ENCODE assay signal across 29 mouse cellular contexts in genomic region chr2:28435401-28435800, GRCm38 (mm10). TPM values are rescaled to one million over a fixed set of nuclear protein-coding genes. Genes with fewer than 3 reads are reported as not detected.
DNase-seq lines count a peak whose midpoint lies in the region; TF ChIP-seq lines count a peak whose summit lies in the region.
"Had no signal": no experiment of that assay in that cellular context is flagged by ENCODE, and none has a peak within 500 bp of the region (broad histone marks: within the 10 kb centered on the region; RNA-seq: fewer than 3 reads in every experiment).

No protein-coding gene starts in this region.

- no peak for TF ChIP-seq POLR2A in bone marrow macrophage, adult 2 months (IDR thresholded peaks at IDR 0.05; ENCODE audit: borderline replicate concordance, low read depth, low read length)

- intact Hi-C loops in left cerebral cortex, postnatal 10 days (cut with DNase I), result no loop called here

- H3K4me1 ChIP-seq in bone marrow macrophage, adult 2 months (ENCODE audit: control insufficient read depth, insufficient read depth, low read length), result peaks cover 28% of the 10 kb centered on the region
- H3K4me1 ChIP-seq: forebrain, embryonic 13.5 days; hindbrain, embryonic 15.5 days had no signal

- no peak overlapping the region for H3K4me3 ChIP-seq in bone marrow macrophage, adult 2 months (ENCODE audit: insufficient read depth, low read length)
- H3K4me3 ChIP-seq: embryonic facial prominence, embryonic 10.5 days; embryonic facial prominence, embryonic 13.5 days; erythroblast, embryonic 14.5 days; forebrain, embryonic 13.5 days; hindbrain, embryonic 12.5 days; hindbrain, embryonic 15.5 days had no signal

- no peak for TF ChIP-seq CTCF in bone marrow macrophage, adult 2 months (IDR thresholded peaks at IDR 0.05; ENCODE audit: low read depth, low read length)

- DNase-seq in gastrocnemius, adult 18-20 months (ENCODE audit: low spot score), result peak; percentile 14
- DNase-seq in gastrocnemius, adult 8-10 months (ENCODE audit: low spot score in 2 of 2), result no peak
- peak; percentile 28 to 45 for DNase-seq in left cerebral cortex, postnatal 10 days (ENCODE audit: extremely low spot score in 1 of 2, low spot score in 2 of 2)
- DNase-seq in left cerebral cortex, adult 11 months (ENCODE audit: low spot score), result no peak
- DNase-seq in brain, adult 2 months (ENCODE audit: low read depth, low spot score), result peak; percentile 64
- DNase-seq in right cerebral cortex, postnatal 4 days, result no peak
- no peak for DNase-seq in thymus, postnatal 10 days (ENCODE audit: low spot score in 2 of 2)
- DNase-seq: adrenal gland, adult 2 months; adrenal gland, postnatal 25 days; cerebellum, adult 11 months; cerebellum, adult 2 months; cerebellum, adult 9-11 months; cerebellum, postnatal 25 days; embryo, embryonic 11 days; gastrocnemius, postnatal 14 days; heart, adult 11 months had no signal

- peak overlapping the region; percentile 10; the same call in 1 of the 2 replicates for H3K27ac ChIP-seq in bone marrow macrophage, adult 2 months (ENCODE audit: insufficient read depth, low read depth, low read length)
- H3K27ac ChIP-seq: embryonic facial prominence, embryonic 10.5 days; embryonic facial prominence, embryonic 13.5 days; forebrain, embryonic 13.5 days; hindbrain, embryonic 12.5 days; hindbrain, embryonic 15.5 days had no signal

RNA-seq across cellular contexts. Expression of gene Ppp1r26, which starts 11.2 kb away (rescaled TPM):
- 1 to 10 TPM; 2.4 to 3.0 TPM for total RNA-seq in gastrocnemius, adult 18-20 months (2021)
- 1 to 10 TPM; 2.5 to 3.4 (median 3.0) TPM for total RNA-seq in gastrocnemius, adult 8-10 months (2022)
- total RNA-seq in left cerebral cortex, postnatal 10 days (2021), result 10 to 100 TPM; 26.9 to 27.3 TPM
- 0.40 and 0.60 TPM in 2 replicates for polyA plus RNA-seq in bone marrow macrophage, adult 2 months (2012; ENCODE audit: insufficient read depth, insufficient read length, missing spikeins)
- total RNA-seq: MEL had no signal
- polyA plus RNA-seq: CD4-positive, CD25-positive, alpha-beta regulatory T cell, adult 4 months; erythroblast, embryonic 14.5 days had no signal

RNA-seq across cellular contexts. Expression of gene 1700007K13Rik, which starts 30.7 kb away (rescaled TPM):
- total RNA-seq in gastrocnemius, adult 18-20 months (2021), result not detected
- not detected for total RNA-seq in gastrocnemius, adult 8-10 months (2022)
- 1 to 10 TPM; 3.2 to 3.5 TPM for total RNA-seq in left cerebral cortex, postnatal 10 days (2021)
- polyA plus RNA-seq in bone marrow macrophage, adult 2 months (2012; ENCODE audit: insufficient read depth, insufficient read length, missing spikeins), result not detected in 2 replicates
- total RNA-seq: common myeloid progenitor, adult 5-6 weeks; heart, postnatal 25 days; hematopoietic stem cell, adult 5-6 weeks; MEL had no signal
- polyA plus RNA-seq: adrenal gland, adult 2 months; CD4-positive, CD25-positive, alpha-beta regulatory T cell, adult 4 months; erythroblast, embryonic 14.5 days; heart, embryonic 14.5 days had no signal

RNA-seq across cellular contexts. Expression of gene Mrps2, which starts 32.5 kb away (rescaled TPM):
- total RNA-seq in gastrocnemius, adult 18-20 months (2021), result 10 to 100 TPM; 21.1 to 22.9 TPM
- total RNA-seq in gastrocnemius, adult 8-10 months (2022), result 10 to 100 TPM; 22.3 to 24.7 (median 23.9) TPM
- total RNA-seq in left cerebral cortex, postnatal 10 days (2021), result 10 to 100 TPM; 38.8 to 38.9 TPM
- polyA plus RNA-seq in bone marrow macrophage, adult 2 months (2012; ENCODE audit: insufficient read depth, insufficient read length, missing spikeins), result 23.7 and 24.9 TPM in 2 replicates

Comparison
In these comparisons a context has a peak if more than half of its experiments do, and no peak if none do; other contexts are left out.
1. DNase-seq: peak in gastrocnemius, adult 18-20 months (single experiment), left cerebral cortex, postnatal 10 days (2 of 2) and brain, adult 2 months (single experiment); none in gastrocnemius, adult 8-10 months (0 of 2), left cerebral cortex, adult 11 months (single experiment), right cerebral cortex, postnatal 4 days (single experiment) and thymus, postnatal 10 days (0 of 2).
2. RNA of gene Ppp1r26, which starts 11.2 kb away (total RNA-seq): 26.9 to 27.3 TPM in left cerebral cortex, postnatal 10 days; 2.5 to 3.4 TPM in gastrocnemius, adult 8-10 months and 2.4 to 3.0 TPM in gastrocnemius, adult 18-20 months; every median in the first group is over 4 times any median in the second.